Mouse (Mus musculus) right cerebral cortex, adult 2 months (tissue): ENCODE results near the gene Tagln.
A peak's percentile ranks its signal among the peaks of the same experiment; 100 is the strongest.

Experiments
- DNase-seq, 2 experiments: peaks; one replicate each; pipeline ENCODE4 v3.0.0; 2021 to 2022; ENCODE audit warnings: low spot score in 2 of 2

Tagln gene

DNA sequence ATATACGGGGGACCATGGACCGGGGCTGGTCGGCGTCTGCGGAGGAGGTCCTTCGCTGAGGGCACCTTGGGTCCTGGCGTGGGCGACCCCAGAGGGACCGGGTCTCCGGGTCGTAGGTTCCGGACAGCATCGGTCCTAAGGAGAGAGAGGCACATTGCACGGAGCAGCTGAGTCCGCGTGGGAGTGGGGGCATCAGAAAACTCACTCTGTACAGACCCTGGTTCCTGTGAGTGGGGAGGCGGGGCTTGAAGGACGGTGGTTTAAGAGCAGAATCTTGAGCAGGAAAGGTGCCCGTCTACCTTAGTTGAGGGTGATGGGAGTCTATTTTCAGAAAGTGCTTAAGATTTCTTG, 28.8 kb downstream of the Tagln start:
- peak in 1 of 2 experiments; percentile 30 for DNase-seq

DNA sequence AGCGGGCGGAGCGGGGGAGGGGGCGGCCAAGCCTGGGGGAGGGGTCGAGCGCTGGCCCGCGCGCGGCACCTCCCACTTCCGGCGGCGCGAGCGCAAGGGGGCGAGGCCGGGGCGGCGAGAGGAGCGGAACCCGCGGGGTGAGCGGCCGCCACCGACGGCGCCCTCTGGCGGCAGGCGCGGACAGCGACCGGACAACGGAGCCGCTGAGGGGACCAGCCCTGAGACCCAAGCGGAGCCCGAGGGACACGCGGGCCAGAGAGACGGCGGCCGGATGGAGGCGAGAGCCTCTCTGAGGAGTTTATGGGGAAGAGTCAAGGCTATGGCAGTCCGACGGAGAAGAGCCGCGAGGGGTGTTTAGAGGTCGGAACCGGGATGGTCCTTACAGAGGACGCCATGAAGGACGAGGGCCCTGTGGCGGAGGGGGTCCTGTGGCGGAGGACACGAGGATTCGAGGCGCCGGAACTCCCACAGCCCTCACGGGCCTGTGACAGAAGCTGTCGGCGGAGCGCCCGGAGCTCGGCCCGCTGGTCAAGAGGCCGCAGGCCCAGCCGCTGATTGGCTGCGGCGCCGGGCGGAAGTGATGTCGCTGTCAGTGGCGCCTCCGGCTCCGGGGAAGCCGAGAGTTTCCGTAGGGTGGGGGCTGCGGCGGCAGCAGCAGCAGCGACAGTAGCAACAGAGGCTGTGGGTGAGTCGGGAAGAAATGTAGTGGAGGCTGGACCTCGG, 29.3 kb downstream of the Tagln start, which contains the start of the genes Pcsk7 and Rnf214:
TSS of gene Pcsk7 (plus strand) at position 143 of the 723 bp plus-strand sequence.
TSS of gene Rnf214 (minus strand) at position 557 of the 723 bp plus-strand sequence.
- peak; percentile 87 to 90 for DNase-seq

GRCm38 (mm10) chr9:45905811-45906237, 30.0 kb downstream of the Tagln start:
- peak in 1 of 2 experiments; percentile 34 for DNase-seq

- DNase-seq = no peak
Measured at GRCm38 (mm10) chr9:45905196-45905595, 30.7 kb downstream of the Tagln start.

DNA sequence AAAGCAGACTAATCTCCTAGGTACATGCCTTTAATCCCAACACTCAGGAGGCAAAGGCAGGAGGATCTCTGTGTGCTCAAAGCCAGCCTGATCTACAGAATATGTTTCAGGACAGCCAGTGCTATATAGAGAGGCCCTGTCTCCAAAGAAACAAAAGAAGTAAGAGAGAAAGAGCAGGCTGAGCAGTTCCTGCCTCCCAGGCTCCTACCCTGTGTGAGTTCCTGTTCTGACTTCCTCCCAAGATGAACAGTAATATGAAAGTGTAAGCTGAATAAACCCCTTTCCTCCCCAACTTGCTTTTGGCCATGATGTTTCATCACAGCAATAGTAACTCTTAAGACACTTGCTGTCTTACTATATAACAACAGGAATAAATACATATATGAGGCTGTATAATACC, 42.2 kb downstream of the Tagln start:
- no peak for DNase-seq
